ENCODE assay signal across 11 mouse cellular contexts in genomic region chr2:84999486-85000181, GRCm38 (mm10). TPM values are rescaled to one million over a fixed set of nuclear protein-coding genes. Genes with fewer than 3 reads are reported as not detected.
DNase-seq lines count a peak whose midpoint lies in the region; ATAC-seq and TF ChIP-seq lines count a peak whose summit lies in the region.
"Had no signal": no experiment of that assay in that cellular context is flagged by ENCODE, and none has a peak within 500 bp of the region (broad histone marks: within the 10 kb centered on the region; RNA-seq: fewer than 3 reads in every experiment).

No protein-coding gene starts in this region.

- no peaks in the 10 kb centered on the region for H3K4me1 ChIP-seq in intestine, embryonic 14.5 days (replicated peaks; ENCODE audit: control insufficient read depth, insufficient read depth, low read length)
- no peaks in the 10 kb centered on the region for H3K4me1 ChIP-seq in intestine, postnatal 0 days (replicated peaks; ENCODE audit: control insufficient read depth, insufficient read depth, low read length)
- H3K4me1 ChIP-seq in heart, embryonic 13.5 days: peaks cover 22% of the 10 kb centered on the region
- no peaks in the 10 kb centered on the region for H3K4me1 ChIP-seq in kidney, postnatal 0 days (replicated peaks; ENCODE audit: insufficient read depth, low read length)

- no peak overlapping the region for H3K4me3 ChIP-seq in intestine, embryonic 14.5 days (ENCODE audit: low read depth, low read length)
- no peak overlapping the region for H3K4me3 ChIP-seq in intestine, postnatal 0 days (ENCODE audit: low read depth, low read length)
- no peak overlapping the region for H3K4me3 ChIP-seq in heart, embryonic 13.5 days
- no peak overlapping the region for H3K4me3 ChIP-seq in kidney, postnatal 0 days (replicated peaks; ENCODE audit: low read depth, low read length)

- no peaks in the 10 kb centered on the region for H3K9me3 ChIP-seq in intestine, embryonic 14.5 days (ENCODE audit: control insufficient read depth, low read length)
- no peaks in the 10 kb centered on the region for H3K9me3 ChIP-seq in intestine, postnatal 0 days (ENCODE audit: control insufficient read depth)
- H3K9me3 ChIP-seq in heart, embryonic 13.5 days: no peaks in the 10 kb centered on the region
- no peaks in the 10 kb centered on the region for H3K9me3 ChIP-seq in kidney, postnatal 0 days (replicated peaks; ENCODE audit: low read length)

- WGBS in intestine, embryonic 14.5 days: 77% methylated on average over 3 of the region's 3 CpGs
- WGBS in intestine, postnatal 0 days: 53% methylated on average over 3 of the region's 3 CpGs
- whole genome bisulfite sequencing in heart, embryonic 13.5 days: 57% methylated on average over 3 of the region's 3 CpGs
- WGBS in kidney, postnatal 0 days: 50% methylated on average over 3 of the region's 3 CpGs

- peak overlapping the region; percentile 41; the same call in 1 of the 2 replicates for H3K27ac ChIP-seq in intestine, embryonic 14.5 days (ENCODE audit: low read depth)
- H3K27ac ChIP-seq in intestine, postnatal 0 days (ENCODE audit: low read depth, low read length): no peak overlapping the region
- H3K27ac ChIP-seq in heart, embryonic 13.5 days (replicated peaks): peak overlapping the region; percentile 60
- peak overlapping the region; percentile 15; the same call in 1 of the 2 replicates for H3K27ac ChIP-seq in kidney, postnatal 0 days

- H3K9ac ChIP-seq in intestine, embryonic 14.5 days (ENCODE audit: low read length): no peak overlapping the region
- no peak overlapping the region for H3K9ac ChIP-seq in intestine, postnatal 0 days (ENCODE audit: low read depth, low read length)
- H3K9ac ChIP-seq in heart, embryonic 13.5 days: no peak overlapping the region
- H3K9ac ChIP-seq in kidney, postnatal 0 days (ENCODE audit: low read depth, low read length): no peak overlapping the region

- no peak for TF ChIP-seq CTCF in intestine, postnatal 0 days (IDR thresholded peaks at IDR 0.05; ENCODE audit: low read depth)
- no peak for TF ChIP-seq CTCF in kidney, postnatal 0 days (IDR thresholded peaks at IDR 0.05; ENCODE audit: low read depth)

- H3K36me3 ChIP-seq in intestine, embryonic 14.5 days (ENCODE audit: control insufficient read depth, insufficient read depth, low read length): no peaks in the 10 kb centered on the region
- no peaks in the 10 kb centered on the region for H3K36me3 ChIP-seq in intestine, postnatal 0 days (ENCODE audit: control insufficient read depth, insufficient read depth)
- no peaks in the 10 kb centered on the region for H3K36me3 ChIP-seq in heart, embryonic 13.5 days
- no peaks in the 10 kb centered on the region for H3K36me3 ChIP-seq in kidney, postnatal 0 days (ENCODE audit: insufficient read depth, low read length)

- ATAC-seq in intestine, embryonic 14.5 days (replicated peaks; ENCODE audit: low FRiP score, low TSS enrichment, low read depth): no peak
- ATAC-seq in intestine, postnatal 0 days: no peak
- no peak; the same call in 1 of the 2 replicates for ATAC-seq in heart, embryonic 13.5 days (ENCODE audit: extremely low read depth, insufficient number of reproducible peaks, low FRiP score, low TSS enrichment)
- no peak for ATAC-seq in kidney, postnatal 0 days (replicated peaks; ENCODE audit: low FRiP score, low read depth)
- ATAC-seq: CD4-positive, CD25-positive, alpha-beta regulatory T cell, adult 4 months had no signal

- H3K4me2 ChIP-seq in intestine, embryonic 14.5 days (ENCODE audit: low read length): no peak overlapping the region
- no peak overlapping the region for H3K4me2 ChIP-seq in intestine, postnatal 0 days (replicated peaks; ENCODE audit: low read depth)
- H3K4me2 ChIP-seq in heart, embryonic 13.5 days: no peak overlapping the region
- no peak overlapping the region for H3K4me2 ChIP-seq in kidney, postnatal 0 days (ENCODE audit: low read length)

- DNase-seq in intestine, embryonic 14.5 days (ENCODE audit: low spot score): no peak
- DNase-seq in kidney, postnatal 0 days (ENCODE audit: low spot score): peak; percentile 29
- DNase-seq in lung, postnatal 25 days (ENCODE audit: low spot score): peak; percentile 26
- DNase-seq in layer of hippocampus, postnatal 25 days (ENCODE audit: extremely low spot score in 1 of 2, low spot score in 1 of 2): no peak
- DNase-seq in cerebellum, adult 11 months: no peak
- DNase-seq in frontal cortex, postnatal 25 days (ENCODE audit: low spot score in 2 of 2): no peak

- H3K27me3 ChIP-seq in intestine, embryonic 14.5 days (replicated peaks; ENCODE audit: control insufficient read depth, insufficient read depth, low read length): no peaks in the 10 kb centered on the region
- no peaks in the 10 kb centered on the region for H3K27me3 ChIP-seq in intestine, postnatal 0 days (replicated peaks; ENCODE audit: control insufficient read depth, insufficient read depth, low read length)
- H3K27me3 ChIP-seq in heart, embryonic 13.5 days (replicated peaks): no peaks in the 10 kb centered on the region
- no peaks in the 10 kb centered on the region for H3K27me3 ChIP-seq in kidney, postnatal 0 days (ENCODE audit: insufficient read depth, low read length)

RNA-seq across cellular contexts. Expression of gene Prg3, which starts 11.6 kb away (rescaled TPM):
- not detected in 2 replicates for polyA plus RNA-seq in intestine, embryonic 14.5 days (2014; fragmentation: Nextera tagmentation; extraction: Ambion mirVana)
- not detected in 2 replicates for polyA plus RNA-seq in intestine, postnatal 0 days (2015; fragmentation: Nextera tagmentation; extraction: Ambion mirVana)
- polyA plus RNA-seq in heart, embryonic 13.5 days (2015; fragmentation: Nextera tagmentation; extraction: Ambion mirVana): 0.16 and 0.20 TPM in 2 replicates
- polyA plus RNA-seq in kidney, postnatal 0 days (2015; fragmentation: Nextera tagmentation; extraction: Ambion mirVana): not detected in 2 replicates
- not detected for total RNA-seq in layer of hippocampus, postnatal 25 days (2021)
- polyA plus RNA-seq: CD4-positive, CD25-positive, alpha-beta regulatory T cell, adult 4 months; limb, embryonic 14.5 days; stomach, embryonic 14.5 days had no signal

RNA-seq across cellular contexts. Expression of gene Prg2, which starts 19.4 kb away (rescaled TPM):
- not detected in 2 replicates for polyA plus RNA-seq in intestine, embryonic 14.5 days (2014; fragmentation: Nextera tagmentation; extraction: Ambion mirVana)
- polyA plus RNA-seq in intestine, postnatal 0 days (2015; fragmentation: Nextera tagmentation; extraction: Ambion mirVana): not detected in 2 replicates
- 0.79 and 1.2 TPM in 2 replicates for polyA plus RNA-seq in heart, embryonic 13.5 days (2015; fragmentation: Nextera tagmentation; extraction: Ambion mirVana)
- not detected in 2 replicates for polyA plus RNA-seq in kidney, postnatal 0 days (2015; fragmentation: Nextera tagmentation; extraction: Ambion mirVana)
- total RNA-seq in layer of hippocampus, postnatal 25 days (2021): not detected
- polyA plus RNA-seq: CD4-positive, CD25-positive, alpha-beta regulatory T cell, adult 4 months; stomach, embryonic 14.5 days had no signal

RNA-seq across cellular contexts. Expression of gene Ssrp1, which starts 37.4 kb away (rescaled TPM):
- polyA plus RNA-seq in intestine, embryonic 14.5 days (2014; fragmentation: Nextera tagmentation; extraction: Ambion mirVana): 308 and 334 TPM in 2 replicates
- 71.9 and 73.0 TPM in 2 replicates for polyA plus RNA-seq in intestine, postnatal 0 days (2015; fragmentation: Nextera tagmentation; extraction: Ambion mirVana)
- polyA plus RNA-seq in heart, embryonic 13.5 days (2015; fragmentation: Nextera tagmentation; extraction: Ambion mirVana): 139 and 152 TPM in 2 replicates
- polyA plus RNA-seq in kidney, postnatal 0 days (2015; fragmentation: Nextera tagmentation; extraction: Ambion mirVana): 167 and 194 TPM in 2 replicates
- total RNA-seq in layer of hippocampus, postnatal 25 days (2021): 100 to 1,000 TPM; 108 to 111 TPM

RNA-seq across cellular contexts. Expression of gene P2rx3, which starts 37.6 kb away (rescaled TPM):
- polyA plus RNA-seq in intestine, embryonic 14.5 days (2014; fragmentation: Nextera tagmentation; extraction: Ambion mirVana): 0.62 and 2.0 TPM in 2 replicates
- polyA plus RNA-seq in intestine, postnatal 0 days (2015; fragmentation: Nextera tagmentation; extraction: Ambion mirVana): 0.18 and 0.26 TPM in 2 replicates
- 0.31 and 0.69 TPM in 2 replicates for polyA plus RNA-seq in heart, embryonic 13.5 days (2015; fragmentation: Nextera tagmentation; extraction: Ambion mirVana)
- 0.14 and 0.40 TPM in 2 replicates for polyA plus RNA-seq in kidney, postnatal 0 days (2015; fragmentation: Nextera tagmentation; extraction: Ambion mirVana)
- total RNA-seq in layer of hippocampus, postnatal 25 days (2021): 1 to 10 TPM; 1.8 to 2.5 TPM

RNA-seq across cellular contexts. Expression of gene Tnks1bp1, which starts 48.2 kb away (rescaled TPM):
- 11.7 and 15.3 TPM in 2 replicates for polyA plus RNA-seq in intestine, embryonic 14.5 days (2014; fragmentation: Nextera tagmentation; extraction: Ambion mirVana)
- 18.0 and 19.5 TPM in 2 replicates for polyA plus RNA-seq in intestine, postnatal 0 days (2015; fragmentation: Nextera tagmentation; extraction: Ambion mirVana)
- polyA plus RNA-seq in heart, embryonic 13.5 days (2015; fragmentation: Nextera tagmentation; extraction: Ambion mirVana): 17.4 and 21.5 TPM in 2 replicates
- polyA plus RNA-seq in kidney, postnatal 0 days (2015; fragmentation: Nextera tagmentation; extraction: Ambion mirVana): 21.8 and 27.9 TPM in 2 replicates
- 100 to 1,000 TPM; 141 to 159 TPM for total RNA-seq in layer of hippocampus, postnatal 25 days (2021)

Comparison
In these comparisons a context has a peak if more than half of its experiments do, and no peak if none do; other contexts are left out.
1. DNase-seq: peak in kidney, postnatal 0 days (single experiment) and lung, postnatal 25 days (single experiment); none in intestine, embryonic 14.5 days (single experiment), layer of hippocampus, postnatal 25 days (0 of 2), cerebellum, adult 11 months (single experiment) and frontal cortex, postnatal 25 days (0 of 2).